ENCODE assay signal across 14 mouse cellular contexts in the genomic region with DNA sequence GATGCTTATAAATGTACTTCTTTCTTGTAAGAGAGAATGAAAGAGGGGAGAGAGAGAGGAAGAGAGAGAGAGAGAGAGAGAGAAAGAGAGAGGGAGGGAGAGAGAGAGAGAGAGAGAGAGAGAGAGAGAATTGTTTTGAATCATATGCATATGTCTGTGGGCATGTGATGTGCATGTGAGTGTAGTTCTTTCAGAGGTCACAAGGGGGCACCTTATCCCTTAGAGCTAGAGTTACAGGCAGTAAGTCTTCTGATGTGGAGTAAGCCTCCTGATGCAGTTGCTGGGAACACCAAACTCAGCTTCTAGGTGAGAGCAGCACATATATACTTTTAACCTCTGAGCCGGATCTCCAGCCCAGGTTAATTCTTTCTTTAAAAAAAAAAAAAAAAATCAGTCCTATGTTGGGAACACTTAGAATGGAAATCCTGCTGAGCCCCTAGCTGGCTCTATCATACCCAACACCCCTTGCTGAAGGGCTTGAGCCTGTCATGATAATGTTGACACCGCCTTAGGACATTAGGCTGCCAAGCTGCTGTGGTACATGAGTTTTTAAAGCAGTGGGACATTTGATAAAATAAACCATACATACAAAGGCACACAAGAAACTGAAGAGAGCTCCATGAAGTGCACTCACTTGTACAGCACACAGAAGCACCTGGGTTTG.
DNase-seq lines count a peak whose midpoint lies in the region; ATAC-seq lines count a peak whose summit lies in the region.
"Had no signal": no experiment of that assay in that cellular context is flagged by ENCODE, and none has a peak within 500 bp of the region (broad histone marks: within the 10 kb centered on the region; RNA-seq: fewer than 3 reads in every experiment).

No protein-coding gene starts in this region.

- no peaks in the 10 kb centered on the region for H3K9me3 ChIP-seq in midbrain, embryonic 16.5 days (replicated peaks; ENCODE audit: control insufficient read depth, low read length, poor library complexity, severe bottlenecking)
- H3K9me3 ChIP-seq: limb, embryonic 15.5 days had no signal

- H3K9ac ChIP-seq in midbrain, embryonic 16.5 days (ENCODE audit: low read depth, low read length): no peak overlapping the region
- H3K9ac ChIP-seq: limb, embryonic 15.5 days had no signal

- 97% methylated on average over 2 of the region's 2 CpGs for WGBS in midbrain, embryonic 16.5 days

- no peak overlapping the region for H3K4me2 ChIP-seq in midbrain, embryonic 16.5 days (ENCODE audit: low read length)
- H3K4me2 ChIP-seq: limb, embryonic 15.5 days had no signal

- no peak overlapping the region for H3K27ac ChIP-seq in midbrain, embryonic 16.5 days (ENCODE audit: low read length)
- H3K27ac ChIP-seq: limb, embryonic 15.5 days had no signal

- no peaks in the 10 kb centered on the region for H3K36me3 ChIP-seq in midbrain, embryonic 16.5 days (ENCODE audit: control insufficient read depth, insufficient read depth, low read length)
- H3K36me3 ChIP-seq: limb, embryonic 15.5 days had no signal

- peak; percentile 19 for DNase-seq in embryo, embryonic 10 days (ENCODE audit: low spot score)
- no peak for DNase-seq in embryo, embryonic 9.5 days (ENCODE audit: extremely low spot score)
- peak; percentile 2 for DNase-seq in lung, postnatal 10 days
- no peak for DNase-seq in lung, adult 18-20 months
- peak; percentile 13 for DNase-seq in c-Kit-positive CD71-positive TER-119-negative erythroid progenitor cells, embryonic 14.5 days (ENCODE audit: low read depth)
- peak; percentile 8 for DNase-seq in mesoderm, embryonic 11.5 days (ENCODE audit: low read depth, low spot score)
- DNase-seq in thymus, postnatal 10 days (ENCODE audit: low spot score in 2 of 2): no peak
- DNase-seq: adrenal gland, postnatal 10 days; gastrocnemius, postnatal 25 days; heart, postnatal 14 days; kidney, adult 8-10 months; thymus, postnatal 36 days had no signal

- no peak for ATAC-seq in midbrain, embryonic 16.5 days

- H3K4me3 ChIP-seq in midbrain, embryonic 16.5 days (ENCODE audit: low read depth, low read length): no peak overlapping the region
- H3K4me3 ChIP-seq: limb, embryonic 15.5 days had no signal

- H3K27me3 ChIP-seq in midbrain, embryonic 16.5 days (ENCODE audit: control insufficient read depth, insufficient read depth, low read depth, low read length): no peaks in the 10 kb centered on the region
- H3K27me3 ChIP-seq: limb, embryonic 15.5 days had no signal

- no peaks in the 10 kb centered on the region for H3K4me1 ChIP-seq in midbrain, embryonic 16.5 days (ENCODE audit: control insufficient read depth, insufficient read depth, low read length)
- H3K4me1 ChIP-seq: limb, embryonic 15.5 days had no signal

Comparison
In these comparisons a context has a peak if more than half of its experiments do, and no peak if none do; other contexts are left out.
1. DNase-seq: peak in embryo, embryonic 10 days (single experiment), lung, postnatal 10 days (single experiment), c-Kit-positive CD71-positive TER-119-negative erythroid progenitor cells, embryonic 14.5 days (single experiment) and mesoderm, embryonic 11.5 days (single experiment); none in embryo, embryonic 9.5 days (single experiment), lung, adult 18-20 months (0 of 2) and thymus, postnatal 10 days (0 of 2).